Mouse (Mus musculus): ENCODE measurements at regions not wholly inside any gene's neighbourhood (a gene's known extent, or its start where the extent isn't known, plus 50 kb on each side); places are given as distances from the start of the nearest gene placed in this dataset.

- TF ChIP-seq CTCF (IDR thresholded peaks at IDR 0.05; ENCODE audit: borderline replicate concordance, extremely low read depth, insufficient read depth, insufficient read length) (no peak), POLR2A (IDR thresholded peaks at IDR 0.05; ENCODE audit: borderline replicate concordance, extremely low read depth, insufficient read depth, insufficient read length, poor library complexity, severe bottlenecking) (no peak)
These were observed 89.5 kb downstream of the Ddx1 start for GRCm38 (mm10) chr12:13159346-13160055.
